Mouse (Mus musculus) mesoderm, embryonic 11.5 days (tissue): ENCODE data around the gene Pcyt1b.
A peak's percentile ranks its signal among the peaks of the same experiment; 100 is the strongest.

Experiments
- DNase-seq: peaks from one replicate; pipeline ENCODE4 v3.0.0-alpha.2; 2012; ENCODE audit warnings: low read depth, low spot score

Gene Pcyt1b

GRCm38 (mm10) chrX:93732407-93732806 is 77.7 kb downstream of the Pcyt1b start:
- no peak for DNase-seq

- no peak for DNase-seq
Measured at GRCm38 (mm10) chrX:93732975-93733748, 78.5 kb downstream of the Pcyt1b start.

- DNase-seq: no peak
Measured at GRCm38 (mm10) chrX:93749165-93749564, 94.5 kb downstream of the Pcyt1b start.

GRCm38 (mm10) chrX:93750566-93750965 is 95.9 kb downstream of the Pcyt1b start:
- DNase-seq: no peak

GRCm38 (mm10) chrX:93755210-93755842 is 100.7 kb downstream of the Pcyt1b start:
- DNase-seq: no peak

- DNase-seq: no peak
Measured at GRCm38 (mm10) chrX:93756867-93757455, 102.3 kb downstream of the Pcyt1b start.

- no peak for DNase-seq
Measured at GRCm38 (mm10) chrX:93760770-93761169, 106.1 kb downstream of the Pcyt1b start.

GRCm38 (mm10) chrX:93789562-93789961 is 134.9 kb downstream of the Pcyt1b start:
- no peak for DNase-seq

GRCm38 (mm10) chrX:93793168-93793567 is 138.5 kb downstream of the Pcyt1b start:
- DNase-seq: peak; percentile 20
